Mouse (Mus musculus): ENCODE measurements around the gene Thap12.

GRCm38 (mm10) chr7:98721623-98722022 lies 18.7 kb downstream of the Thap12 start:
- no peak for TF ChIP-seq CTCF (IDR thresholded peaks at IDR 0.05; ENCODE audit: extremely low read depth, insufficient read depth, low read length)
- TF ChIP-seq POLR2A (IDR thresholded peaks at IDR 0.05; ENCODE audit: extremely low read depth, insufficient read depth, low read length), result no peak

Data from cortical plate, adult 2 months (tissue).